Mouse (Mus musculus): ENCODE data around the gene Tril. TPM values are rescaled to one million over a fixed set of nuclear protein-coding genes. Genes with fewer than 3 reads are reported as not detected.

Tril gene
- polyA plus RNA-seq, 2 experiments = 0.16 to 0.27 TPM

GRCm38 (mm10) chr6:53821041-53821501, 441 bp upstream of the Tril start:
- DNase-seq (ENCODE audit: low read depth in 3 of 3, low spot score in 3 of 3) = no peak
- H3K4me2 ChIP-seq (ENCODE audit: low read depth) = peak overlapping the region; percentile 48
- peaks cover 56% of the 10 kb centered on the region for H3K27me3 ChIP-seq (ENCODE audit: control insufficient read depth, insufficient read depth, low read length)

DNA sequence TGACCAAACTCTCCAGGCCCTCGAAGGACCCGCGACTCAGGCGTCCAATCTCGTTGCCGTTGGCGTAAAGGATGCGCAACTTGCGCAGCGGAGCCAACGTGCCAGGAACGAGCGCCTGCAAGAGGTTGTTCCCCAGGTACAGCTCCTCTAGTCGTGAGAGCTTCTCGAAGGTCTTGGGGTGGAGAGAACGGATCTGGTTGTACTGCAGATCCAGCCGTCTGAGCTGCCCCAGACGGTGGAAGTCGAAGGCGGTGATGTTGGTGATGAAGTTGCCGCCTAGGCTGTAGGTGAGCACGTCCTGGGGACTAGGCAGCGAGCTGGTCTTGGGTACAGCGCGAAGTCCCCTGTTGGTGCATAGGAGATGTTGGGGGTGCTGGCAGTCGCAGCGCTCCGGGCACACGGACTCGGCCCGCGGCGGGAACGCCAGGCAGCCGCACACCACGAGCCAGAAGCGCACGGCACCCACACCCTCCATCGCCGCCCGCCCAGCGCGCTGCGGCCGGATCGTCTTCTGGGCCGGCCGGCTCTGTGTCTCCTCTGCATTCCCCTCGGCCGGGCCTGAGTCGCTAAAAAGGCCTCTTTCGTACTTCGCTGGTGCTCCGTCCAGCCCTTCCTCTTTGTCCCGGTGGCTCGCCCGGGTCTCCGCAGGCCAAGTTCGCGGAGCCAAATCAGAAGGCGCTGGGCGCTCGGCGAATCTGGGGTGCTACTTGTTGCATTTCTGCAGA, 707 bp downstream of the Tril start:
- Histone ChIP-seq H3K27ac (no peak overlapping the region), H3K36me3 (replicated peaks; ENCODE audit: control insufficient read depth, insufficient read depth, low read depth) (no peaks in the 10 kb centered on the region), H3K4me1 (replicated peaks; ENCODE audit: control insufficient read depth in 2 of 2, insufficient read depth in 2 of 2, low read length in 1 of 2) (no peaks in the 10 kb centered on the region), H3K4me2 (ENCODE audit: low read depth) (peak overlapping the region; percentile 48), H3K4me3 (ENCODE audit: insufficient read depth in 1 of 2, low read depth in 2 of 2, low read length in 2 of 2) (peak overlapping the region; percentile 15 to 34; a peak in 3 of 4 replicates), H3K27me3 (ENCODE audit: control insufficient read depth, insufficient read depth, low read length) (peaks cover 56% of the 10 kb centered on the region), H3K9me3 (ENCODE audit: control insufficient read depth, low read length) (no peaks in the 10 kb centered on the region), H3K9ac (replicated peaks) (no peak overlapping the region)
- DNase-seq (ENCODE audit: low read depth in 3 of 3, low spot score in 3 of 3) (no peak), ATAC-seq (ENCODE audit: insufficient read depth) (no peak)
- TF ChIP-seq CTCF (IDR thresholded peaks at IDR 0.05; ENCODE audit: low read depth) = no peak
- no peak for TF ChIP-seq EP300 (IDR thresholded peaks at IDR 0.05; ENCODE audit: low read depth)
- WGBS (ENCODE audit: insufficient replicate concordance) = 2% methylated on average over 64 of the region's 64 CpGs

More at GRCm38 (mm10) chr6:53821041-53821501, 441 bp upstream of the Tril start:
- 5% methylated on average over 18 of the region's 18 CpGs for WGBS (ENCODE audit: insufficient replicate concordance)
- Histone ChIP-seq H3K36me3 (replicated peaks; ENCODE audit: control insufficient read depth, insufficient read depth, low read depth) (no peaks in the 10 kb centered on the region), H3K4me3 (ENCODE audit: insufficient read depth in 1 of 2, low read depth in 2 of 2, low read length in 2 of 2) (peak overlapping the region; percentile 9 to 34; a peak in 3 of 4 replicates), H3K27ac (no peak overlapping the region), H3K9ac (replicated peaks) (no peak overlapping the region), H3K9me3 (ENCODE audit: control insufficient read depth, low read length) (no peaks in the 10 kb centered on the region), H3K4me1 (replicated peaks; ENCODE audit: control insufficient read depth in 2 of 2, insufficient read depth in 2 of 2, low read length in 1 of 2) (no peaks in the 10 kb centered on the region)
- ATAC-seq (ENCODE audit: insufficient read depth) = no peak
- TF ChIP-seq CTCF (IDR thresholded peaks at IDR 0.05; ENCODE audit: low read depth) = no peak
- TF ChIP-seq EP300 (IDR thresholded peaks at IDR 0.05; ENCODE audit: low read depth) = no peak

- TF ChIP-seq CTCF (IDR thresholded peaks at IDR 0.05; ENCODE audit: low read depth) = peak; percentile 21; the same call in 1 of the 2 replicates
- no peak for TF ChIP-seq EP300 (IDR thresholded peaks at IDR 0.05; ENCODE audit: low read depth)
- Histone ChIP-seq H3K4me3 (ENCODE audit: insufficient read depth in 1 of 2, low read depth in 2 of 2, low read length in 2 of 2) (peak overlapping the region in 1 of 2 experiments; percentile 3; a peak in 1 of 4 replicates), H3K27ac (no peak overlapping the region), H3K9me3 (ENCODE audit: control insufficient read depth, low read length) (no peaks in the 10 kb centered on the region), H3K9ac (replicated peaks) (no peak overlapping the region), H3K27me3 (ENCODE audit: control insufficient read depth, insufficient read depth, low read length) (peaks cover 56% of the 10 kb centered on the region), H3K4me2 (ENCODE audit: low read depth) (no peak overlapping the region; the same call in 1 of the 2 replicates), H3K36me3 (replicated peaks; ENCODE audit: control insufficient read depth, insufficient read depth, low read depth) (no peaks in the 10 kb centered on the region), H3K4me1 (replicated peaks; ENCODE audit: control insufficient read depth in 2 of 2, insufficient read depth in 2 of 2, low read length in 1 of 2) (no peaks in the 10 kb centered on the region)
- WGBS (ENCODE audit: insufficient replicate concordance) = 7% methylated on average over 52 of the region's 52 CpGs
- ATAC-seq (ENCODE audit: insufficient read depth) (no peak), DNase-seq (ENCODE audit: low read depth in 3 of 3, low spot score in 3 of 3) (no peak)
Observed at GRCm38 (mm10) chr6:53818732-53819661, 1.6 kb downstream of the Tril start.

- Histone ChIP-seq H3K9me3 (ENCODE audit: control insufficient read depth, low read length) (no peaks in the 10 kb centered on the region), H3K4me1 (replicated peaks; ENCODE audit: control insufficient read depth in 2 of 2, insufficient read depth in 2 of 2, low read length in 1 of 2) (no peaks in the 10 kb centered on the region), H3K4me2 (ENCODE audit: low read depth) (peak overlapping the region; percentile 36), H3K27me3 (ENCODE audit: control insufficient read depth, insufficient read depth, low read length) (peaks cover 56% of the 10 kb centered on the region), H3K27ac (no peak overlapping the region), H3K36me3 (replicated peaks; ENCODE audit: control insufficient read depth, insufficient read depth, low read depth) (no peaks in the 10 kb centered on the region), H3K4me3 (ENCODE audit: insufficient read depth in 1 of 2, low read depth in 2 of 2, low read length in 2 of 2) (peak overlapping the region in 1 of 2 experiments; percentile 3; a peak in 1 of 4 replicates), H3K9ac (replicated peaks) (no peak overlapping the region)
- ATAC-seq (ENCODE audit: insufficient read depth) (no peak), DNase-seq (ENCODE audit: low read depth in 3 of 3, low spot score in 3 of 3) (no peak)
- 1% methylated on average over 42 of the region's 42 CpGs for WGBS (ENCODE audit: insufficient replicate concordance)
- TF ChIP-seq EP300 (IDR thresholded peaks at IDR 0.05; ENCODE audit: low read depth) (no peak), CTCF (IDR thresholded peaks at IDR 0.05; ENCODE audit: low read depth) (peak; percentile 53)
Observed at GRCm38 (mm10) chr6:53818264-53818731, 2.3 kb downstream of the Tril start.
